Mouse (Mus musculus) cerebellum, adult (tissue): ENCODE measurements around the gene Hs3st6.
A peak's percentile ranks its signal among the peaks of the same experiment; 100 is the strongest.

Source experiments
- ATAC-seq: cut with Nextera tagmentation; 2 replicates; pipeline ENCODE4 v1.9.2; 2017; ENCODE audit warnings: mild to moderate bottlenecking, moderate library complexity, mixed read lengths; ENCODE audit not compliant: insufficient number of reproducible peaks, low FRiP score, low TSS enrichment

The Hs3st6 gene

GRCm38 (mm10) chr17:24727618-24728017, 25.2 kb upstream of the Hs3st6 start, which contains the start of gene Rpl3l:
Gene Rpl3l, plus strand, starts transcription at chr17:24727820.
- ATAC-seq, result no peak

GRCm38 (mm10) chr17:24728184-24728583, 24.6 kb upstream of the Hs3st6 start:
- no peak for ATAC-seq

GRCm38 (mm10) chr17:24729067-24729466, 23.7 kb upstream of the Hs3st6 start:
- ATAC-seq, result no peak

- no peak for ATAC-seq
Measured at GRCm38 (mm10) chr17:24730787-24731186, 22.0 kb upstream of the Hs3st6 start.

- no peak for ATAC-seq
Measured at GRCm38 (mm10) chr17:24732233-24732935, 20.4 kb upstream of the Hs3st6 start.

GRCm38 (mm10) chr17:24733434-24734050, 19.2 kb upstream of the Hs3st6 start:
- ATAC-seq, result no peak

- ATAC-seq, result no peak
Measured at GRCm38 (mm10) chr17:24734513-24734912, 18.3 kb upstream of the Hs3st6 start.

GRCm38 (mm10) chr17:24735446-24735845, 17.3 kb upstream of the Hs3st6 start:
- no peak for ATAC-seq

- ATAC-seq, result peak; percentile 84
Measured at GRCm38 (mm10) chr17:24736330-24737051, 16.3 kb upstream of the Hs3st6 start, which contains the start of gene Msrb1. Gene Msrb1, plus strand, starts transcription at chr17:24736642.

GRCm38 (mm10) chr17:24737135-24737810, 15.5 kb upstream of the Hs3st6 start:
- no peak for ATAC-seq

- ATAC-seq, result no peak
Measured at GRCm38 (mm10) chr17:24738238-24738637, 14.6 kb upstream of the Hs3st6 start.

- ATAC-seq, result no peak
Measured at GRCm38 (mm10) chr17:24739926-24740325, 12.9 kb upstream of the Hs3st6 start.

- no peak for ATAC-seq
Measured at GRCm38 (mm10) chr17:24742307-24742706, 10.5 kb upstream of the Hs3st6 start.

GRCm38 (mm10) chr17:24743896-24744295, 8.9 kb upstream of the Hs3st6 start:
- ATAC-seq, result no peak

- no peak for ATAC-seq
Measured at GRCm38 (mm10) chr17:24744381-24744780, 8.4 kb upstream of the Hs3st6 start.

GRCm38 (mm10) chr17:24745526-24746497, 7.0 kb upstream of the Hs3st6 start:
- ATAC-seq, result no peak; the same call in 1 of the 2 replicates

- ATAC-seq, result no peak
Measured at GRCm38 (mm10) chr17:24746986-24747385, 5.8 kb upstream of the Hs3st6 start.

- ATAC-seq, result no peak
Measured at GRCm38 (mm10) chr17:24751528-24751927, 1.3 kb upstream of the Hs3st6 start.

- no peak for ATAC-seq
Measured at GRCm38 (mm10) chr17:24757394-24757793, 4.6 kb downstream of the Hs3st6 start.

- ATAC-seq, result no peak
Measured at GRCm38 (mm10) chr17:24761121-24761520, 8.3 kb downstream of the Hs3st6 start.
